Mouse (Mus musculus) bone marrow, adult 2 months (tissue): ENCODE results near the gene Edc3. TPM values are rescaled to one million over a fixed set of nuclear protein-coding genes. Genes with fewer than 3 reads are reported as not detected.

Experiments used
- H3K27ac ChIP-seq: fragments of 200-500 bp; 2 replicates; pipeline ENCODE4 v1.5.1; 2012; ENCODE audit warnings: low read depth, mild to moderate bottlenecking, control low read depth, inconsistent platforms, low read length; ENCODE audit not compliant: control insufficient read depth, poor library complexity, insufficient read depth
- H3K4me1 ChIP-seq: fragments of 200-500 bp; 2 replicates; pipeline ENCODE4 v1.6.1; 2011; ENCODE audit warnings: low read length; ENCODE audit not compliant: control insufficient read depth, insufficient read depth
- H3K4me3 ChIP-seq: fragments of 200-500 bp; replicated peaks from 2 replicates; pipeline ENCODE3; 2011; ENCODE audit warnings: mild to moderate bottlenecking, low read depth, low read length, control low read depth; ENCODE audit not compliant: control insufficient read depth
- CTCF ChIP-seq: fragments of 200-500 bp; IDR thresholded peaks from 2 replicates; pipeline ENCODE4 v1.5.1; 2011; ENCODE audit warnings: low read length, control low read depth; ENCODE audit not compliant: control insufficient read depth, insufficient read depth
- POLR2A ChIP-seq: fragments of 200-500 bp; IDR thresholded peaks from 2 replicates; pipeline ENCODE4 v1.6.1; 2011; ENCODE audit warnings: low read depth, mild to moderate bottlenecking, control low read depth, low read length, borderline replicate concordance; ENCODE audit not compliant: control insufficient read depth
- WGBS: fragments of 180-500 bp; shearing (Covaris S2); methylation state at CpG from one replicate; pipeline ENCODE4 v1.1.7; 2018; 5-methylcytosine and 5-hydroxymethylcytosine counted together
- polyA plus RNA-seq: library from polyadenylated mRNA; stranded (reverse); fragments of >200 nt; gene quantifications from 2 replicates; pipeline ENCODE4 v1.2.4, GENCODE M21; 2011; ENCODE audit warnings: low replicate concordance; ENCODE audit not compliant: missing spikeins, insufficient read depth, insufficient read length

Gene Edc3
- polyA plus RNA-seq, 1 experiment: 9.1 TPM

GRCm38 (mm10) chr9:57739863-57740262, 31.5 kb downstream of the Edc3 start:
- no peak for TF ChIP-seq CTCF
- TF ChIP-seq POLR2A: no peak
- H3K27ac ChIP-seq: no peak overlapping the region
- no peak overlapping the region for H3K4me3 ChIP-seq
- WGBS: 88% methylated on average over 5 of the region's 5 CpGs
- no peaks in the 10 kb centered on the region for H3K4me1 ChIP-seq

DNA sequence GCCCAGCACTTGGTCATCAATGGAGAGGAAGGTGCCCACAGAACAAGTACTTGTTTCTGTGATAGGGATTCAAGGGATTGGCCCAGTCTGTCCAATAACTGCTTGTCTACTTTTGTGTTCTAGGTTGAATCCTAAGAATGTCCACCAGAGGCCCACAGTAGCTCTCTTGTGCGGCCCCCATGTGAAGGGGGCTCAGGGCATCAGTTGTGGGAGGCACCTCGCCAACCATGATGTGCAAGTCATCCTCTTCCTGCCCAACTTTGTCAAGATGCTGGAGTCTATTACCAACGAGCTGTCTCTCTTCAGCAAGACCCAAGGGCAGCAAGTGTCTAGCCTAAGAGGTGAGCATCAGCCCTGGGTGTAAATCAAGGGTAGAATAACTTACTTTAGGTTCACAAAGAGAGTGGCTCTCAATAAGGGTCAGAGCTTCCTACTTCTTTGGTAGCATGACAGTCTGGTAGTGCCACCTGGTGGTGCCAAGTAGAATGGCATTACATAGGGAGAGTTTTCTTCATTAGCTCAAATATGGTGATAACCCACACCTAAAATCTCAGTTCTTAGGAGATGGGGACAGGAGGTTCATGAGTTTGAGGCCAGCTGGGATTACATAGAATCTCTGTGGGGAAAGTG, 36.2 kb downstream of the Edc3 start:
- WGBS: 31% methylated on average over 3 of the region's 3 CpGs
- Histone ChIP-seq H3K4me1 (no peaks in the 10 kb centered on the region), H3K27ac (no peak overlapping the region), H3K4me3 (no peak overlapping the region)
- no peak for TF ChIP-seq CTCF
- no peak for TF ChIP-seq POLR2A

DNA sequence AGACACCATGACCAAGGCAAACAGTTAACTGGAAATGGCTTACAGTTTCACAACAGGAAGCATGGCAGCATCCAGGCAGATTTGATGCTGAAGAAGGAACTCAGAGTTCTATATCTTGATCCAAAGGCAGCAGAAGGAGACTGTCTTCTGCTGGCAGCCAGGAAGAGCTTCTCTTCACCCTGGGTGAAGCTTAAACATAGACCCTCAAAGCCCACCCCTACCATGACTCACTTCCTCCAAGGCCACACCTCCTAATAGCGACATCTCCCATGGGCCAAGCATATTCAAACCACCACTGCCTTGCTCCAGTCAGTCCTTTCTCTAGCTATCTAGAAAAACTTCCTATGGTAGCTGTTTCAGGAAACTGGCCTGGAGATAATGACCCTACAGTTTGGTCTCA, 38.7 kb downstream of the Edc3 start:
- Histone ChIP-seq H3K4me3 (no peak overlapping the region), H3K27ac (no peak overlapping the region), H3K4me1 (no peaks in the 10 kb centered on the region)
- WGBS: 68% methylated on average over 1 of the region's 1 CpGs
- no peak for TF ChIP-seq CTCF
- no peak for TF ChIP-seq POLR2A

DNA sequence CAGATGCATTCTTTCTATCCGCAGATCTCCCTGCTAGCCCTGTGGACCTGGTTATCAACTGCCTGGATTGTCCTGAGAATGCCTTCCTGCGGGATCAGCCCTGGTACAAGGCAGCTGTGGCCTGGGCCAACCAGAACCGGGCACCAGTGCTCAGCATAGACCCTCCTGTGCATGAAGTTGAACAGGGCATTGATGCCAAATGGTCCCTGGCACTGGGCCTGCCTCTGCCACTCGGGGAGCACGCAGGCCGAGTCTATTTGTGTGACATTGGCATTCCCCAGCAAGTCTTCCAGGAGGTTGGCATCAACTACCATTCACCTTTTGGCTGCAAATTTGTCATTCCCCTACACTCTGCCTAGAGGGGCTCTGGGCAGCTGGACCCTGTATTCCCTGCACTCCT, 39.8 kb downstream of the Edc3 start:
- 92% methylated on average over 6 of the region's 6 CpGs for WGBS

DNA sequence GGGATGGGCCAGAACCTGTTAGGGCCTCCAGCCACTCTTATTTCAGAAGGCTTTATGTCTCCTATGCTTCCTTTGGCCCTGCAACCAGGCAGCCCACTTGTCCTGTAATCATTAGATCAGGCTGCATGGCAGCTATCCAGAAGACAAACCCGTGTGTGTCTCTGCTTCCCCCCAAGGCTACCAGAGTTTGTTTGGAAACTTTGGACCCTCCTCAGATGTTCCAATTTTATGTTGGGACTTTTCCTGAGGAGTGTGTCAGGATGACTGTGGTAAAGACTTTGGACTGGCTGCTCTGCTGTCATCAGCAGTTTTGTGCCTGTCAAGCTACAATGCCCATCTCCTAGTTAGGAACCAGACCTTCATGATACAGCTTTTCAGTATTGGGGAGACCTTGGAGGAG, 40.5 kb downstream of the Edc3 start:
- H3K4me3 ChIP-seq: no peak overlapping the region
- WGBS: 54% methylated on average over 1 of the region's 1 CpGs
- H3K4me1 ChIP-seq: no peaks in the 10 kb centered on the region
- no peak for TF ChIP-seq POLR2A
- TF ChIP-seq CTCF: no peak
- H3K27ac ChIP-seq: no peak overlapping the region

More for the DNA sequence above, 39.8 kb downstream of the Edc3 start:
- Histone ChIP-seq H3K27ac (no peak overlapping the region), H3K4me1 (no peaks in the 10 kb centered on the region), H3K4me3 (no peak overlapping the region)
- TF ChIP-seq POLR2A (no peak), CTCF (no peak)

DNA sequence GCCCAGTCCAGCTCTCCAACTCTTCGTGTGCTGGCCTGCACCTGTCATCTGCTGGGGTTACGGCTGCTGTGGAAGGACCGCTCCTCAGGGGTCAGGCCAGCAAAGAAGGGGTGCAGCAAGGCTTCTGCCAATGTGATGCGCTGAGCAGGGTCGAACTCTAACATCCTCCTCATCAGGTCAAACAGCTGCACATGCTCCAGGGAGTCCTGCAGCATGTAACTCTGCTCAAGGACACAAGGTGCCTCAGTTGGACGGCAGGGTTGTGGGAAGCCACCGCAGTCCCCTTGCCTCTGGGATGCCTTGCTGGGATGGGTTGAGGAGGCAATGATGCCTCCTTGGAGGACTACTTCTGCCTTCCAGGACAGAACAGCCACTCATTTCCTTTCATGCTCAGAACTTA, 42.6 kb downstream of the Edc3 start:
- Histone ChIP-seq H3K4me3 (no peak overlapping the region), H3K4me1 (no peaks in the 10 kb centered on the region), H3K27ac (no peak overlapping the region)
- TF ChIP-seq POLR2A: no peak
- no peak for TF ChIP-seq CTCF
- WGBS: 93% methylated on average over 7 of the region's 7 CpGs

GRCm38 (mm10) chr9:57757578-57757977, 49.2 kb downstream of the Edc3 start:
- 59% methylated on average over 3 of the region's 3 CpGs for WGBS
- H3K27ac ChIP-seq: no peak overlapping the region
- TF ChIP-seq CTCF: no peak
- TF ChIP-seq POLR2A: no peak
- no peak overlapping the region for H3K4me3 ChIP-seq
- H3K4me1 ChIP-seq: peaks cover 3% of the 10 kb centered on the region; the same call in 1 of the 2 replicates

GRCm38 (mm10) chr9:57758528-57758927, 50.2 kb downstream of the Edc3 start:
- no peak for TF ChIP-seq POLR2A
- Histone ChIP-seq H3K4me3 (no peak overlapping the region), H3K4me1 (peaks cover 5% of the 10 kb centered on the region; the same call in 1 of the 2 replicates), H3K27ac (no peak overlapping the region)
- WGBS: 94% methylated on average over 22 of the region's 22 CpGs

DNA sequence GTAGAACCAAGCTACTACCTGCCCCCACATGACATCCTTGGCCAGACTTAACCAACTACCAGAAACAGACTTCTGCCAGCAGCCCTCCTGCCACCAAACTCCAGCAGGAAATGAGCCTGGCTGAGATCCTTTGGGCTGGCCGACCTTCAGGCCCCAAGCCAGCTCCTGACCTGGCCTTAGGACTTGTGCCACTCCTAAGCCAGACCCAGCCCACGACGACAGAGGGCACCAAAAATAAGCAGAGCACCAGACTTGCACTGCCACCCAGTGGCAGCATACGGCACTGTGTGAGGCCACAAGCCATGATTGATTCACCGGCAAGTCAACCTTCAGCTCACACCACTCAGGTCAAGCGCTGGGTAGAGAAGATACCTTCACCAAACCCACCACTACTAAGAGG, 50.9 kb downstream of the Edc3 start:
- WGBS: 7% methylated on average over 6 of the region's 6 CpGs
- Histone ChIP-seq H3K4me1 (peaks cover 5% of the 10 kb centered on the region; the same call in 1 of the 2 replicates), H3K27ac (0 out of 2 replicates have a peak overlapping the region, but pooled peaks have one; percentile 5), H3K4me3 (no peak overlapping the region)
- no peak for TF ChIP-seq POLR2A
- peak; percentile 99 for TF ChIP-seq CTCF
